Mouse (Mus musculus): ENCODE data around the gene Hs2st1.

DNA sequence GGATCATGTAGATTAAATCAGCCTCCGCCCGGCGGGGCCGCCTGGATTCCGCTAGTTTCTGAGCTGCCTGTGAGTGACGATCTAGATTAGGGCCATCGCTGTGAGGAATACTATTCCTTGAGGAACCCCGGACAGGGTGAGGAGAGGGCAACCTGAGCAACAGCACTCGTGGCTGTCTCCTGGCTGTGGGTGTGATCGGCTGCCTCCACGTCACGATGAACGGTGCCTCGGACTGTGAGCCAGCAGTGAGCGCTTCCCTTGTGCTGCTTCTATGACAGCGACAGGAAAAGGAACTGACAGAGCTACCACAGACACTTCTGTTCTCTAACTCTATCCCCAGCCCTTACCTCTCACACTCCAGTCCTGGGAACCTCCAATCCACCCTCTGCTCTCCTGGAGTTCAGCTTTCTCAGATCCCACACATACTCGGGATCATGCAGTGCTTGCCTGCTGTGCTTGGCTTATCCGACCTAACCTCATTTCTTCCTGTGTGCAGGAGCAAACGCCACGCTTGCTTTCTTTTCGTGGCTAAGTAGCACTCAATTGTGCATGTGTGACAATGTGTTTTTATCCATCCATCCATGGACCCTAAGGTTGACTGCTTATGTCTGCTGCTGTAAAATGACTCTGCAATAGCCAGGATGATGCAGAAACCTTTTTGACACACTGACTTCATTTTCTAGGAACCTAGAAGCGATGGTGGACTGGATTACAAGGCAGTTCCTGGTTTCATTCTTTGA, 8.3 kb downstream of the Hs2st1 start:
- TF ChIP-seq CTCF (IDR thresholded peaks at IDR 0.05; ENCODE audit: low read depth): no peak
- no peak for TF ChIP-seq EP300 (optimal IDR thresholded peaks at IDR 0.05)

All from stomach, postnatal 0 days (tissue).